Mouse (Mus musculus) embryonic facial prominence, embryonic 11.5 days (tissue): ENCODE measurements at regions not wholly inside any gene's neighbourhood (a gene's known extent, or its start where the extent isn't known, plus 50 kb on each side); places are given as distances from the start of the nearest gene placed in this dataset.
A peak's percentile ranks its signal among the peaks of the same experiment; 100 is the strongest.

Source experiments
- ATAC-seq: fragments of 200-750 bp; cut with Nextera tagmentation; replicated peaks from 2 replicates; pipeline ENCODE4 v1.8.0; 2017; ENCODE audit warnings: low read depth; ENCODE audit not compliant: insufficient number of reproducible peaks, low FRiP score, low TSS enrichment
- DNase-seq: peaks from one replicate; pipeline ENCODE4 v3.0.0-alpha.2; 2015; ENCODE audit warnings: low spot score
- H3K27ac ChIP-seq: fragments of 300-500 bp; sonication (generic); replicated peaks from 2 replicates; pipeline ENCODE4 v1.5.1; 2014; ENCODE audit warnings: mild to moderate bottlenecking, low read depth, low read length, control low read depth
- H3K27me3 ChIP-seq: fragments of 300-500 bp; sonication (generic); 2 replicates; pipeline ENCODE4 v1.6.1; 2014; ENCODE audit warnings: mild to moderate bottlenecking, low read length, moderate library complexity, mixed read lengths; ENCODE audit not compliant: control insufficient read depth, insufficient read depth
- H3K36me3 ChIP-seq: fragments of 300-500 bp; sonication (generic); replicated peaks from 2 replicates; pipeline ENCODE4 v1.6.1; 2014; ENCODE audit warnings: low read depth, mild to moderate bottlenecking, low read length, moderate library complexity, mixed read lengths; ENCODE audit not compliant: control insufficient read depth, insufficient read depth
- H3K4me1 ChIP-seq: fragments of 300-500 bp; sonication (generic); 2 replicates; pipeline ENCODE4 v1.6.1; 2014; ENCODE audit warnings: low read length, mixed read lengths; ENCODE audit not compliant: control insufficient read depth, insufficient read depth
- H3K4me2 ChIP-seq: fragments of 300-500 bp; sonication (generic); 2 replicates; pipeline ENCODE4 v1.6.1; 2014; ENCODE audit warnings: low read depth, mild to moderate bottlenecking, control low read depth, low read length, moderate library complexity
- H3K4me3 ChIP-seq: fragments of 300-500 bp; sonication (generic); 2 replicates; pipeline ENCODE4 v1.5.1; 2014; ENCODE audit warnings: low read depth, low read length, control low read depth
- H3K9ac ChIP-seq: fragments of 300-500 bp; sonication (generic); replicated peaks from 2 replicates; pipeline ENCODE4 v1.6.1; 2014; ENCODE audit warnings: mild to moderate bottlenecking, control low read depth, low read length
- H3K9me3 ChIP-seq: fragments of 300-500 bp; sonication (generic); replicated peaks from 2 replicates; pipeline ENCODE4 v1.6.1; 2016; ENCODE audit warnings: mild to moderate bottlenecking, low read length, inconsistent platforms, mixed read lengths; ENCODE audit not compliant: control insufficient read depth
- WGBS: fragments of 180-500 bp; shearing (Covaris S2); extraction: QIAGEN DNeasy Blood & Tissue Kit; methylation state at CpG from one replicate; pipeline ENCODE4 v1.1.7; 2014; 5-methylcytosine and 5-hydroxymethylcytosine counted together

DNA sequence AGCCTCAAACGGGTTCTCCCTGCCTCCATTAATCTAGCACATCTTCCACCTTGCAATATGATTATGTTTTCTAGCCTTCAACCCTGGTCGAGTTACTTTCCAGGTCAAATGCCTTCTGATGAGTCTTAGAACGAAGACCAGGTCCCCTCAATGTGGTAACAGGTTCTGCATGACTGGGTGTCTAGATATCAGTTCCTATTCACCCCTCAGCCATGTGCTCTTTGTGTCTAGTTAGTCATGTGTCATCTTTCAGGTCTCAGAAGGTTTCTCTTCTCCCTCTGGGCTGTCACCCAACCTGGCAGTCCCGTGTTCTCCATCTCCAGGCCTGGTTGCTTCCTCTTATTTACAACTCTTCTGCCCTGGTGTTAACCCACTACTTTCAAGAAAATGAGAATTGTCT, 356.7 kb downstream of the Rps24 start:
- Histone ChIP-seq H3K27me3 (no peaks in the 10 kb centered on the region), H3K4me2 (no peak overlapping the region), H3K9me3 (no peaks in the 10 kb centered on the region), H3K36me3 (no peaks in the 10 kb centered on the region), H3K4me3 (no peak overlapping the region), H3K27ac (no peak overlapping the region), H3K4me1 (no peaks in the 10 kb centered on the region; the same call in 1 of the 2 replicates), H3K9ac (no peak overlapping the region)
- no peak for ATAC-seq
- WGBS = 75% methylated on average over 4 of the region's 4 CpGs
- DNase-seq = no peak

DNA sequence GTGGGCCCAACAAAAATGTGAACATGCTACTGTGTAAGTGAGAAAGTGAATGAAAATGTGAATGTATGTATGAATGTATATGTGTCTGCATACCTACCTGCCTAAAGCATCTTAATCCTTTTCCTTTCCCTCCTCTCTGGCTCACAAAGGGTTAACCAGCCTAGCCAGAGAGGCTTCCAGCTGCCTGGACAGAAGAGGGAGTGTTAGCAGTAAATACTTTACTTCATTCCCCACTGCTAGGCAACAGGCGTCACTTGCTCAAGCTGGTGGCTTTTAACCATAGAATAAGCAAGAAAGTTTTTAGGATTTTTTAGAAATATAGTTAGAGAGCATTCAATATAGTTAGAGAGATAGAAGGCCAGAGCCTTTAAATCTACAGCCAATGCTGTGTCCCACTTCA, 363.6 kb downstream of the Rps24 start:
- WGBS = 10% methylated on average over 1 of the region's 1 CpGs
- ATAC-seq (no peak), DNase-seq (peak; percentile 48)

DNA sequence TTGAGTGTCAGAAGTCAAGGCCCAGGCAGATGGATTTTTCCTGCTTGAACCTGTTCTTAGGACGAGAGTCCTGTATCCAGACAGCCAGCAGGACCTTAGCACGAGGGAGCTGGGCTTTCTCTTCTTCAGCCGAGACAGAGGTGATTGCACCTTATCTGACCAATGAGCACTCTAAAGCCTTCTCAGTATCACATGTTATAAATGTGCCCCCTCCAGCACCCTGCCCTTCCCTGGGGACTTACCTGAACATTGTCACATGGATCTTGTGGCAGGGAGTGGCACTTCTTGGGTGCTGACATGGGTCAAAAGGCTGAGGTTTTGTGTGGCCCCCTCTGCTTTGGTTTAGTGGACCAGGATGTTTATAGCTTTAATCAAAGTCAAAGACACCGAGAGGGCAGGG, 367.5 kb downstream of the Rps24 start:
- H3K27ac ChIP-seq = no peak overlapping the region
- no peak overlapping the region for H3K4me2 ChIP-seq
- H3K4me1 ChIP-seq = no peaks in the 10 kb centered on the region
- no peak overlapping the region for H3K9ac ChIP-seq
- H3K36me3 ChIP-seq = no peaks in the 10 kb centered on the region
- H3K4me3 ChIP-seq = no peak overlapping the region
- no peaks in the 10 kb centered on the region for H3K27me3 ChIP-seq
- H3K9me3 ChIP-seq = no peaks in the 10 kb centered on the region
- DNase-seq (no peak), ATAC-seq (no peak)
- 56% methylated on average over 4 of the region's 4 CpGs for WGBS

More for the DNA sequence above, 363.6 kb downstream of the Rps24 start:
- H3K4me1 ChIP-seq = no peaks in the 10 kb centered on the region
- no peaks in the 10 kb centered on the region for H3K27me3 ChIP-seq
- no peaks in the 10 kb centered on the region for H3K36me3 ChIP-seq
- no peak overlapping the region for H3K9ac ChIP-seq
- H3K4me2 ChIP-seq = no peak overlapping the region
- H3K27ac ChIP-seq = no peak overlapping the region
- H3K9me3 ChIP-seq = no peaks in the 10 kb centered on the region
- no peak overlapping the region for H3K4me3 ChIP-seq

DNA sequence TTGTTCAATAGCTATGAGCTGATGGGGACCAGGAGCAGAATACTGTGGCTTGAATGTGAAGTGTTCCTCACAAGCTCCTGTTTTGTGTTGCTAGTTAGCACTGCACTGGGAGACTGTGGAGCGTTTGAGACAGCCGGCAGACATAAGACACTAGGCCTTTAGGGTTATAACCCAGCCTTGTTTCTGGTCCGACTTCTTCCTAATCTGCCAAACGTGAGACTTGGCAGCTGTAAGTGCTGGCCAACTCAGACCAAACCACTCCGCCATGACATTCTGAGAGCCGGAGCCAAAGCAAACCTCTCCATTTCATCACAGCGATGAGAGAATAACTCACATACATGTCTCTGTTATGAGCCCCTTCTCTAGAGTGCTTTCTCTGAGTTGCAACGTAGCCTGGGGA, 375.2 kb downstream of the Rps24 start:
- Histone ChIP-seq H3K9ac (no peak overlapping the region), H3K4me3 (no peak overlapping the region), H3K9me3 (no peaks in the 10 kb centered on the region), H3K4me1 (no peaks in the 10 kb centered on the region), H3K4me2 (no peak overlapping the region), H3K27ac (no peak overlapping the region), H3K27me3 (no peaks in the 10 kb centered on the region), H3K36me3 (no peaks in the 10 kb centered on the region)
- DNase-seq (no peak), ATAC-seq (no peak)
- 85% methylated on average over 8 of the region's 8 CpGs for WGBS

DNA sequence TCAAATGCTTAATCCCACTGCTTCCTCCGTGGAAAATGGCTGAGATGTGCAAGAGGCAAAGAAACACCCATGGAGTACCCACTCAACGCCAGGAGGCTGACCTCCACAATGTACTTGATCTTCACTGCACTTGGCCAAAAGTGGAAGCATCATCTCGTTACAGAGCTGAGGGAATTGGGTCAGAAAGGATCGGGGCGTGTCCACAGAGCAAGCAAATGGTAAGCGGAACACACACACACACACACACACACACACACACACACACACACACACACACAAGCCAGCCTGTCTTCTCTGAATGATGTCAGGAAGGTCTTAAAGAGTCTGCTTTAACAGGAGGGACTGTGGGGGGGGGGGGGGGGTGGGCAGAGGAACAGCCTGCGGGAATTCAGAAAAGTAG, 375.7 kb downstream of the Rps24 start:
- H3K4me2 ChIP-seq = no peak overlapping the region
- ATAC-seq (no peak), DNase-seq (no peak)
- H3K27ac ChIP-seq = no peak overlapping the region
- H3K36me3 ChIP-seq = no peaks in the 10 kb centered on the region
- no peaks in the 10 kb centered on the region for H3K4me1 ChIP-seq
- H3K27me3 ChIP-seq = no peaks in the 10 kb centered on the region
- WGBS = 80% methylated on average over 7 of the region's 7 CpGs
- no peak overlapping the region for H3K9ac ChIP-seq
- H3K4me3 ChIP-seq = no peak overlapping the region
- no peaks in the 10 kb centered on the region for H3K9me3 ChIP-seq

DNA sequence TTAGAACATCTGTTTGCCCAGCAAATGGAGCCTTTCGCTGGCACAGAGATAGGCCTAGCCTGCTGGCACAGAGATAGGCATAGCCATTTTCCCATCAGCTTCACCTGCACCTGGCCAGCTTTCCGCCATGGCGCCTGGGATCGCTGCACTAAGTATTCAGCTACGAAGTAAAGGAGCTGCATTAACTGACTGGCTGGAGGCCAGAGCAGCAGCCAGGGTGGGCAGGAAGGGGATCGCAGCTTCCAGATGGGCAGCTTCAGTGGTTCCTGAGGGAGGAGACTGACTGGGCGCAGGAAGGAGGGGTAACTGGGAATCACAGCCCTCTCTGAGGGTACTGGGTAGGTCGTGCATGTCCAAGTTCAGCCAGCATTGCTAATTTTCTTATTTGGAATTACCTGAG, 376.2 kb downstream of the Rps24 start:
- Histone ChIP-seq H3K27me3 (no peaks in the 10 kb centered on the region), H3K36me3 (no peaks in the 10 kb centered on the region), H3K9ac (no peak overlapping the region), H3K4me2 (no peak overlapping the region), H3K4me1 (no peaks in the 10 kb centered on the region), H3K4me3 (no peak overlapping the region), H3K27ac (no peak overlapping the region), H3K9me3 (no peaks in the 10 kb centered on the region)
- 80% methylated on average over 8 of the region's 8 CpGs for WGBS
- no peak for ATAC-seq
- no peak for DNase-seq

DNA sequence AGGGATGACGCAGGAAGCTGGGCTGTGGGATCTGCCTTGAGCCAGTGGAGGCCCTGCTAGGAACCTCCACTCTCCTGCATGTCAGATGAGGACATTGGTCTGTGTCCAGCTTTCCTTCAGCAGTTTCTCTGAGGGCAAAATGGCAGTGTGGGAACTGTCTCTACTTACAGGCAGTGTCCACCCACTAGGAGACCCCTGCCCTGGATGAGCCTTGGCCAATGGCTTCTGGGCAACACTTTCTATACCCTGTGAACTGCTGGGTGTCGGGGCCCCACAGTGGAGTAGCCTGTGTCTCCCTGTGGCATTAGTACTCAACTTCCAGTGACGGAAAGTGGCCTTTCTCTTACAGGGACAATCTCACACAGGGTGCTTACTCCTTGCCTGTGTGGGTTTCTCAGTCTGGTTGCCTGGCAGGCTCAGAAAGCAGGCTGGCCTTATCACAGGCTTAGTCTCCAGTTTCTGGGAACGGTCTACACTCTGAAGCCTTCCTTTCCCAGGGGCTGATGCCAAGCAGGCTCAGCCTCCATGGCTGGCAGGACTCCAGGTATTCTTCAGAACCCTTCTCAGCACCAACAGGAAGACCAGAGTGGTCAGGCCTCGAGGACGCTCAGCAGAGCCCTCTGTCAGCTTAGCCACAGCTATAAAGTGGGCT, 378.8 kb downstream of the Rps24 start:
- ATAC-seq = no peak
- H3K4me2 ChIP-seq = no peak overlapping the region
- H3K9me3 ChIP-seq = no peaks in the 10 kb centered on the region
- H3K36me3 ChIP-seq = no peaks in the 10 kb centered on the region
- H3K27me3 ChIP-seq = no peaks in the 10 kb centered on the region
- no peaks in the 10 kb centered on the region for H3K4me1 ChIP-seq
- no peak for DNase-seq
- no peak overlapping the region for H3K27ac ChIP-seq
- H3K9ac ChIP-seq = no peak overlapping the region
- no peak overlapping the region for H3K4me3 ChIP-seq
- WGBS = 92% methylated on average over 6 of the region's 6 CpGs

DNA sequence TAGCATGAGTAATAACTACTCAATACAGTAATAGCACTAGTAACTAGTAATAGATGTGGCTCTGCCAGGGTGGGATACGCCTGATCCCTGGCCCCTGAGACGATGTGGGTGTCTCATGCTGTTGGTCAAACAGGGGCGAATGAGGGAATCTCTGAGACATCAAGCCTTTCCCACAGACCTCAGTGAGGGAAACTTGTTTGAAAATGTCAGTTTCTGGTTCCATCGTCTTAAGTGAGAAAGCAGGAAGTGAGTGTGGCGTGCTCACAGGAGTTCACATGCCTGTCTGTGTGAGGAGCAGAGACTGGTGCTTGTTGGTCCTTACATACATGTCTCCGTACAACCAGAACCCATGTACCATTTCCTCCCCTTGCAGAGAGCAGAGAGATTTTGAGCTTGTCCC, 380.9 kb downstream of the Rps24 start:
- H3K4me2 ChIP-seq = no peak overlapping the region
- ATAC-seq = no peak
- no peak for DNase-seq
- no peak overlapping the region for H3K4me3 ChIP-seq
- 87% methylated on average over 6 of the region's 6 CpGs for WGBS
- H3K9me3 ChIP-seq = no peaks in the 10 kb centered on the region
- no peaks in the 10 kb centered on the region for H3K36me3 ChIP-seq
- no peak overlapping the region for H3K9ac ChIP-seq
- H3K4me1 ChIP-seq = no peaks in the 10 kb centered on the region
- H3K27me3 ChIP-seq = no peaks in the 10 kb centered on the region
- no peak overlapping the region for H3K27ac ChIP-seq
